In the genomic region with DNA sequence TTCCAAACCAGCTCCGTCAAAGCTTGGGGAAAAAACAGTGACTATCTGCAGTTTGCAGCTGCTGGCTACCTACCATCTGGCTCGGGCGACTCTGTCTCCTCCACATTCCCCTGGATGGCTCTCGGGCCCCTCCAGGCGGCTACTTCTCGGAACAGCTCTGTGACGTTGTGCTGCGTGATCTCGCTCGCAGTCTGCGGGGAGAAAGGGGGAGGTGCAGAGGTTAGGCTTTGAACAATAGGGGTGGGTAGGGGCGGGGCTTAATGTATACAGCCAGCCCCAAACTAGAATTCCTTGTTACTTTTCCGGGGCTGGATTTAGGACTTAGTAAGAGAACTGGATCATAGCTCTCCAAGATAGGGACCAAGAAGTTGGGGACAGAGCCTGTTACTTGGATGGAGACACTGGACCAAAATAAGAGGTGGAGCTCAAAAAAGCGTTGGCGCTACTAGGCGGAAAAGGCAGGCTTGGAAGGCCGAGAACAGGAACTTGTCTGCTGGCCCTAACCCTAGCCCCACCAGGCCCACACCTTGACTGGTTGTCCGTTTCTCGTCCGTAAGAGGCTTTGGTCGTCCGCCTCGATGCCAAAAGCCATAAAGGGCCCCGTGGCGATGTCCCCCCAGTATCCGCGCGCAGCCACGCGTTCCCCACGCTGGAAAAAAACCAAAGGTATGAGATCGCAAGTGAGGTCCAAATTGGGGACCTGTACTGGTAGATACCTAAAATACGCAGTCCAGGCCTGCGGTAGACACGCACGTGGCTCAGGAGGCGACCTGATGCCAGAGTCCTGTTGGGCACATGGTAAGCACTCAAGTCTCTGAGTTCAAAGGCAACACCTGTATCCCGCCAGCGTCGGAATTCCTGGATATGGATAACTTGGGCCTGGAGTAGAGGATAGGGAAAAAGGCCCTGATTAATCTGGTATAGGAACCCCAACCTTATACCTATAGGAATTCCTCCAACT, we compare ENCODE assay signal across 8 mouse cellular contexts. TPM values are rescaled to one million over a fixed set of nuclear protein-coding genes. Genes with fewer than 3 reads are reported as not detected.
DNase-seq lines count a peak whose midpoint lies in the region; ATAC-seq lines count a peak whose summit lies in the region.

No protein-coding gene starts in this region.

- peak overlapping the region; percentile 32 for H3K4me3 ChIP-seq in embryonic facial prominence, embryonic 12.5 days

- H3K27me3 ChIP-seq in embryonic facial prominence, embryonic 12.5 days: peaks cover 7% of the 10 kb centered on the region; the same call in 1 of the 2 replicates
- H3K27me3 ChIP-seq in splenic B cell, adult 2 months (ENCODE audit: control insufficient read depth, insufficient read depth, low read length, poor library complexity, severe bottlenecking): no peaks in the 10 kb centered on the region

- H3K4me2 ChIP-seq in embryonic facial prominence, embryonic 12.5 days (replicated peaks): peak overlapping the region; percentile 51

- peak; percentile 53 for DNase-seq in 3T3-L1 (ENCODE audit: low read depth, low spot score)
- peak; percentile 84 for DNase-seq in adrenal gland, postnatal 14 days
- DNase-seq in heart, adult 18-20 months: peak; percentile 86 to 89
- peak; percentile 57 for DNase-seq in kidney, adult 18-20 months
- peak; percentile 86 for DNase-seq in liver
- DNase-seq in monocyte, adult 2 months (ENCODE audit: low read depth in 1 of 2, low spot score in 2 of 2): peak; percentile 47 to 49
- DNase-seq in splenic B cell, adult 2 months (ENCODE audit: low read depth, low spot score): peak; percentile 90

- no peaks in the 10 kb centered on the region for H3K9me3 ChIP-seq in embryonic facial prominence, embryonic 12.5 days

- H3K9ac ChIP-seq in embryonic facial prominence, embryonic 12.5 days: peak overlapping the region; percentile 43

- no peak overlapping the region; the same call in 1 of the 2 replicates for H3K27ac ChIP-seq in embryonic facial prominence, embryonic 12.5 days

- WGBS in embryonic facial prominence, embryonic 12.5 days: 23% methylated on average over 40 of the region's 40 CpGs

- peak; percentile 74 for ATAC-seq in embryonic facial prominence, embryonic 12.5 days (ENCODE audit: insufficient number of reproducible peaks, insufficient read depth, low FRiP score, low TSS enrichment)

- 0 out of 2 replicates have a peak, but pooled peaks cover 6% of the 10 kb centered on the region for H3K4me1 ChIP-seq in embryonic facial prominence, embryonic 12.5 days

- H3K36me3 ChIP-seq in embryonic facial prominence, embryonic 12.5 days: no peaks in the 10 kb centered on the region
- H3K36me3 ChIP-seq in splenic B cell, adult 2 months (ENCODE audit: control insufficient read depth, insufficient read depth, low read length, poor library complexity, severe bottlenecking): no peaks in the 10 kb centered on the region

RNA-seq across cellular contexts. Expression of gene Tnni3, which starts 2.6 kb away (rescaled TPM):
- total RNA-seq in adrenal gland, postnatal 14 days (2021): 0.85 and 3.0 TPM in 2 replicates
- polyA plus RNA-seq in embryonic facial prominence, embryonic 12.5 days (2016; fragmentation: Nextera tagmentation; extraction: Ambion mirVana): 4.4 and 4.6 TPM in 2 replicates
- total RNA-seq in heart, adult 18-20 months (2021): over 10,000 TPM; 10,363 to 11,433 TPM

RNA-seq across cellular contexts. Expression of gene Dnaaf3, which starts 5.6 kb away (rescaled TPM):
- 0.63 and 0.75 TPM in 2 replicates for total RNA-seq in adrenal gland, postnatal 14 days (2021)
- 2.2 and 2.9 TPM in 2 replicates for polyA plus RNA-seq in embryonic facial prominence, embryonic 12.5 days (2016; fragmentation: Nextera tagmentation; extraction: Ambion mirVana)
- 1 to 10 TPM; 2.0 to 2.5 TPM for total RNA-seq in heart, adult 18-20 months (2021)

RNA-seq across cellular contexts. Expression of gene Tnnt1, which starts 10.4 kb away (rescaled TPM):
- total RNA-seq in adrenal gland, postnatal 14 days (2021): 1.1 and 2.0 TPM in 2 replicates
- 114 and 135 TPM in 2 replicates for polyA plus RNA-seq in embryonic facial prominence, embryonic 12.5 days (2016; fragmentation: Nextera tagmentation; extraction: Ambion mirVana)
- total RNA-seq in heart, adult 18-20 months (2021): 10 to 100 TPM; 20.9 to 22.2 TPM

RNA-seq across cellular contexts. Expression of gene Syt5, which starts 20.7 kb away (rescaled TPM):
- total RNA-seq in adrenal gland, postnatal 14 days (2021): 8.2 and 11.6 TPM in 2 replicates
- 5.9 and 8.8 TPM in 2 replicates for polyA plus RNA-seq in embryonic facial prominence, embryonic 12.5 days (2016; fragmentation: Nextera tagmentation; extraction: Ambion mirVana)
- total RNA-seq in heart, adult 18-20 months (2021): 1 to 10 TPM in 1 of 2 experiments, under 1 TPM in 1; 0.36 to 1.3 TPM

RNA-seq across cellular contexts. Expression of gene Ppp1r12c, which starts 25.1 kb away (rescaled TPM):
- 83.4 and 90.8 TPM in 2 replicates for total RNA-seq in adrenal gland, postnatal 14 days (2021)
- polyA plus RNA-seq in embryonic facial prominence, embryonic 12.5 days (2016; fragmentation: Nextera tagmentation; extraction: Ambion mirVana): 65.6 and 68.1 TPM in 2 replicates
- total RNA-seq in heart, adult 18-20 months (2021): 10 to 100 TPM; 54.6 to 62.1 TPM

Comparison
In these comparisons a context has a peak if more than half of its experiments do, and no peak if none do; other contexts are left out.
1. RNA of gene Tnni3, which starts 2.6 kb away (total RNA-seq): 10,363 to 11,433 TPM in heart, adult 18-20 months; 0.85 to 3.0 TPM in adrenal gland, postnatal 14 days; every median in the first group is over 1,000 times any median in the second.
2. Peak in every context shown above with its lines, with median percentiles within 50 percentile points of each other: DNase-seq.